Mouse (Mus musculus) heart, postnatal 4 days (tissue): ENCODE results near the gene Pepd. TPM values are rescaled to one million over a fixed set of nuclear protein-coding genes. Genes with fewer than 3 reads are reported as not detected.

Experiments
- DNase-seq: peaks from one replicate; pipeline ENCODE4 v3.0.0; 2021
- microRNA-seq, 2 experiments: library from miRNA; unstranded; fragments of <30 nt; microRNA quantifications; one replicate each; pipeline ENCODE4 v1.2.0; 2021 to 2022
- total RNA-seq, 2 experiments: library from RNA; stranded (reverse); gene quantifications; 2 replicates each; pipeline ENCODE4 v1.2.3; 2021

The Pepd gene
- total RNA-seq, 2 experiments from 2014 or later, result 24.4 to 26.9 TPM

GRCm38 (mm10) chr7:35058329-35058728, 146.2 kb downstream of the Pepd start:
- no peak for DNase-seq

- no peak for DNase-seq
These were observed 147.3 kb downstream of the Pepd start for GRCm38 (mm10) chr7:35059467-35059866.

DNA sequence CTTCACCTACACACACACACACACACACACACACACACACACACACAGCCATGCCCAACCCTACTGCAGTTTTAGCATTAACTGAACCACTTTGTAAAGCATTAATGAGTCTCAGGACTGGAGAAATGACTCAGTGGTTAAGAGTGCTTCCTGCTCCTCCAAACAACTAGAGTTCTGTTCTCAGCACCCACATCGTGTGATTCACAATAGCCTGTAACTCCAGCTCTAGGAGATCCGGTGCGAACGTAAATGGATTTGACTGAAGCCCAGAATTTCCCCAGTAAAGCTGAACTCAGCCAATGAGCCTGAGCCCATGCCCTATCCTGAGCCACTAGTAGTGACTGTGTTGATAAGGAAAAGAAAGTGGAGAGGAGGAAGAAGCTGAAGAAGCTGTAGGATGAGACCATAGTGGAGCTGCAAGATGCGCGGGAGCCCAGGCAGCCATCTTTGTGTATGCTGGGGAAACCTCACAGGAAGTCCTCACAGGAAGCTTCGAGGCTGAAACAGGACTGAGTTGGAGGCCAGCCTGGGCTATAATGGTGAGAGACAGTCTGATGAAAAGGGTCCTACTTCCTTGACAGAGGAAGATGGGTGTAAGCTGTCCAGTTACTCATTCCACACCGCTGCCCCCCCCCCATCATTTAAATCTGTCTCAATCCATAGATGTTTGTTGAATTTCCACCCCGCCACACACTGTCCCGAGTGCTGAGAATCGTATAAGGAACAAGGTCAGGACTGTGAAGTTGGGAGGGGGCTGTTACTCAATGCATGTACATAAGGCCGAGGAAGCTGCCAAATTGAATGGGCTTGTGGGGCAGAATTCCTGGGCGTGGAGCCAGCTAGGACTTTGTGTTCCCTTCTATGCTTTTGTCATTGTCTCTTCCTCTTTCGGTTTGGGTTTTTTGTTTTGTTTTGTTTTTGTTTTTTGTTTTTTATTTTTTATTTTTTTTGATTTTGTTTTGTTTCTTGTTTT, 152.4 kb downstream of the Pepd start:
- DNase-seq, result peak; percentile 48

DNA sequence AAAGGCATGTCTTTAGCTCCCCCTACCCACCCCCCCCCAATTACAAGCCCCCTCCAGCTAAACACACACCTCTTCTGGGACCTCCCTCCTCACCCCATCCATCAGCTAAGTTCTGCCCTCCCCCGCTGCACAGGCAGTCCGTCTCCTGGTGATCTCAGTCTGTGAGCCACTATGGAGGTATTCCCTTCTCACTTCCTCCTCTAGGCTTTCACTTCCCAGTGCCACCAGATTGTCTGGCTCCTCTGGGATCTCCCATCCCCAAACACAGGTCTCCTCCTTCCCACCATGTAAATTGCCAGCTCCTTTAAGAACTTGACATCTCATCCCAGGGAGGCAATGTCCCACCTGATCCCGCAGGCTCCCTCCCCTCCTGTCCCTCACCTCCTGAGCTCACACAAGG, 153.8 kb downstream of the Pepd start:
- no peak for DNase-seq

- no peak for DNase-seq
These were observed 154.5 kb downstream of the Pepd start for GRCm38 (mm10) chr7:35066640-35067212.

GRCm38 (mm10) chr7:35076645-35077044, 164.5 kb downstream of the Pepd start:
- DNase-seq, result peak; percentile 39

DNA sequence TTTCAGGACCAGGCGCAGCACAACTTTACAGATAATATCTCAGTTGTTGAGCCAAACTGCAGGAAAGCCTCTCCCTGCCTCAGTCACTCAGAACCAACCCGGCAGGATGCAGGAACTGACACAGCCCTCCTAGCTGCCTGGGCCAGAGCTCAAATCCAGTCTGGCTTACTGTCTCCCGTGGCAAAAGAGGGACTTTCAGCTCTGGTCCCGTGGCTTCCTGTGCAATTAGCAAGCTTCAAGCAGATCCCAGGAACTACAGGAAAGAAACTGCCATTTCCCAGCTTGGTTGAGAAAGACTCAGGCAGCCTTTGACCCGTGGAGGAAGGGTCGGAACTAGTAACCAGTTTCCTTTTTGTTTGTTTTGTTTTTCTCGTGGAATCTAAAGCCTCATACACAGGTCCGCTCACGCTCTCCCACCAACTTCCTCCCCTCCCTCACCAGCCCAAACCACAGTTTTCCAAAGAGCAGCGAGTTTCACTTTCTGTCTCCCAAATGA, 168.7 kb downstream of the Pepd start:
- DNase-seq, result peak; percentile 45

DNA sequence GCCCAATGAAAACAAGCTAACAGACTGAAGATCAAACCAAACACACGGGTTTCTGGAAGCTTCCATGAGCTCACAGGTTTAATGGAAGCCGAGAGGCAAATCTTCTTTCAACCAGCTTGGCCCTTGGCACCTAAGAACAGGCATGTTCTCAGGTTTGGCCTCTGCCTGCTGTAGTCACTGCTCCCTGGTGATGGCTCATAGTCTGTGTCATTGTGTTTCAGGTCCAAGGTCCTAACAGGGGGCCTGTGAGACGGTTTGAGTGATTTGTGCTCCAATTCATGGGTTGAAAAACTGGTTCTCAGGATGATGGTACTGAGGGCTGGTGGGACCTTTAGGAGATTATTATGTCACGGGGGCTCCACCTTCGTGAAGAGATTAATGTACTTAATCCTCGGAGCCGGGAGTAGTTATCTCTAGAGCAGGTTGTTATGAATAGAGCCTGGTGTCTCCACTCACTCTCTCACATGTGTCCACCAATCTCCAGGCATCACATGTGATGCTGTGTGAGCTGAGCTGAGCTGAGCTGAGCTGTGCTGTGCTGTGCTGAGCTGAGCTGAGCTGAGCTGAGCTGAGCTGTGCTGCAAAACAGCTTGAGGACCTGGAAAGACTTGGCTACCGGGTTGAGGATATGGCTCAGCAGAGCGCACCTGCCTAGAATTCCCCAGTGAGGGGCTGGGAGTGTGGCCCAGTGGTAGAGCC, 169.4 kb downstream of the Pepd start:
- no peak for DNase-seq

- DNase-seq, result no peak
These were observed 172.6 kb downstream of the Pepd start for GRCm38 (mm10) chr7:35084565-35085360.

GRCm38 (mm10) chr7:35086271-35086861, 174.2 kb downstream of the Pepd start:
- DNase-seq, result peak; percentile 23

- DNase-seq, result no peak
These were observed 178.4 kb downstream of the Pepd start for GRCm38 (mm10) chr7:35090550-35090949.

Small RNA genes within 50 kb of the gene (microRNA-seq; reads per million reads assigned to microRNA genes)
- 0 reads per million in 2 experiments for gene Gm25033

Other genes starting within 250 kb of the Pepd start
- under 1 TPM; 0.38 to 0.74 TPM for gene Chst8, start 99.7 kb upstream of the Pepd start, total RNA-seq
- 10 to 100 TPM; 17.4 to 19.3 TPM for gene Cebpg, start 144.2 kb downstream of the Pepd start, total RNA-seq
- 1 to 10 TPM; 3.2 to 4.0 TPM for gene Cebpa, start 206.9 kb downstream of the Pepd start, total RNA-seq